25 mouse cellular contexts compared by ENCODE assay signal in the genomic region with DNA sequence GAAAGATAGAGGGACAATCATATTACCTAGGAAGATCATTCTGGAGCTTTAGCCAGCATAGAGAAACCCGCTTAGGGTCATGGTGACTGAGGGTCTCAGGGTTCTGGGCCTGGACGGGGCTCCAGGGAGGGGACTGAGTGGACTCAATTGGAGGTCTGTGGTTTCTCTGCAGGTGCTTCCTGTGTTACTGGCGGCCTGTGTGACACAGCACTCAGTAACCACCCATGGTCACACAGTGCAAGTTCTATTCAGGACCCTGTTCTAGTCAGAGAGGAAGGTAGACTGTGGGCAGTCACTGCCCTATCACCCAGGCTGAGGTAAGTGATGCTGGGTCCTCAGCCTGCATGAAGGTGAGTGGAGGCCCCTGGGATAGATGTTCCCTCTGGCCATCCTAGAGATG. TPM values are rescaled to one million over a fixed set of nuclear protein-coding genes. Genes with fewer than 3 reads are reported as not detected.
"Had no signal": no experiment of that assay in that cellular context is flagged by ENCODE, and none has a peak within 500 bp of the region (broad histone marks: within the 10 kb centered on the region; RNA-seq: fewer than 3 reads in every experiment).

No protein-coding gene starts in this region.

- H3K27me3 ChIP-seq: midbrain, embryonic 13.5 days; midbrain, embryonic 15.5 days; neural tube, embryonic 12.5 days; stomach, embryonic 15.5 days had no signal

- H3K9me3 ChIP-seq: midbrain, embryonic 15.5 days; neural tube, embryonic 12.5 days; stomach, embryonic 15.5 days had no signal

- ATAC-seq: midbrain, embryonic 13.5 days; midbrain, embryonic 15.5 days had no signal

- H3K4me2 ChIP-seq: lung, embryonic 14.5 days; midbrain, embryonic 13.5 days; midbrain, embryonic 15.5 days; neural tube, embryonic 12.5 days; stomach, embryonic 15.5 days had no signal

- H3K36me3 ChIP-seq: midbrain, embryonic 10.5 days; midbrain, embryonic 13.5 days; midbrain, embryonic 15.5 days; neural tube, embryonic 12.5 days; stomach, embryonic 15.5 days had no signal

- H3K4me1 ChIP-seq: midbrain, embryonic 10.5 days; midbrain, embryonic 13.5 days; midbrain, embryonic 15.5 days; neural tube, embryonic 12.5 days; stomach, embryonic 15.5 days had no signal

- H3K27ac ChIP-seq: liver, embryonic 14.5 days; macrophage; midbrain, embryonic 10.5 days; midbrain, embryonic 13.5 days; midbrain, embryonic 15.5 days; neural tube, embryonic 12.5 days; stomach, embryonic 15.5 days; stomach, postnatal 0 days had no signal

- H3K4me3 ChIP-seq: midbrain, embryonic 10.5 days; midbrain, embryonic 13.5 days; midbrain, embryonic 15.5 days; neural tube, embryonic 12.5 days; stomach, embryonic 15.5 days had no signal

- DNase-seq: lung, adult 18-20 months; lung, embryonic 14.5 days; lung, postnatal 10 days; right cerebral cortex, postnatal 14 days; thymus, adult 2 months; thymus, postnatal 14 days; thymus, postnatal 4 days had no signal

- H3K9ac ChIP-seq: liver, embryonic 14.5 days; lung, embryonic 14.5 days; midbrain, embryonic 13.5 days; midbrain, embryonic 15.5 days; neural tube, embryonic 12.5 days; stomach, embryonic 15.5 days had no signal

RNA-seq across cellular contexts. Expression of a gene that starts 14.9 kb away (rescaled TPM):
- total RNA-seq: megakaryocyte, adult 5-6 weeks; megakaryocyte-erythroid progenitor cell, adult 5-6 weeks; midbrain, postnatal 0 days; monocyte, adult 5-6 weeks; neutrophil, adult 5-6 weeks had no signal
- polyA plus RNA-seq: liver, embryonic 14.5 days; liver, embryonic 16.5 days; lung, embryonic 14.5 days; lung, embryonic 16.5 days; macrophage; midbrain, embryonic 10.5 days; midbrain, embryonic 13.5 days; midbrain, embryonic 15.5 days; midbrain, postnatal 0 days; neural tube, embryonic 14.5 days; spleen, adult 2 months; stomach, embryonic 15.5 days; stomach, postnatal 0 days; thymus, adult 2 months; urinary bladder, adult 2 months had no signal
